Mouse (Mus musculus) embryonic fibroblast, embryonic 13.5 days (primary cell): ENCODE results near the gene Klf13. TPM values are rescaled to one million over a fixed set of nuclear protein-coding genes. Genes with fewer than 3 reads are reported as not detected.

Experiments
- H3K27ac ChIP-seq: 2 replicates; pipeline ENCODE4 v1.5.1; 2012; ENCODE audit warnings: low read length, control low read depth, inconsistent platforms; ENCODE audit not compliant: insufficient read depth
- H3K4me1 ChIP-seq: 2 replicates; pipeline ENCODE4 v1.6.1; 2011; ENCODE audit warnings: low read length; ENCODE audit not compliant: control insufficient read depth, insufficient read depth
- H3K4me3 ChIP-seq: 2 replicates; pipeline ENCODE4 v1.5.1; 2011; ENCODE audit warnings: mild to moderate bottlenecking, control low read depth, low read length; ENCODE audit not compliant: insufficient read depth
- CTCF ChIP-seq: IDR thresholded peaks from 2 replicates; pipeline ENCODE4 v1.5.1; 2011; ENCODE audit warnings: mild to moderate bottlenecking, control low read depth, low read length, moderate library complexity, borderline replicate concordance; ENCODE audit not compliant: insufficient read depth
- POLR2A ChIP-seq: IDR thresholded peaks from 2 replicates; pipeline ENCODE4 v1.6.1; 2011; ENCODE audit warnings: low read depth, mild to moderate bottlenecking, control low read depth, low read length, moderate library complexity
- polyA plus RNA-seq: library from polyadenylated mRNA; stranded (reverse); fragments of >200 nt; gene quantifications from 2 replicates; pipeline ENCODE4 v1.2.4, GENCODE M21; 2011; ENCODE audit warnings: low read depth; ENCODE audit not compliant: missing spikeins, insufficient read length

Klf13 gene
- polyA plus RNA-seq, 1 experiment, result 34.6 TPM

GRCm38 (mm10) chr7:63911383-63912233, 27.1 kb downstream of the Klf13 start:
- Histone ChIP-seq H3K4me3 (no peak overlapping the region), H3K27ac (peak overlapping the region; percentile 60), H3K4me1 (peaks cover 25% of the 10 kb centered on the region)
- no peak for TF ChIP-seq POLR2A
- TF ChIP-seq CTCF, result no peak

DNA sequence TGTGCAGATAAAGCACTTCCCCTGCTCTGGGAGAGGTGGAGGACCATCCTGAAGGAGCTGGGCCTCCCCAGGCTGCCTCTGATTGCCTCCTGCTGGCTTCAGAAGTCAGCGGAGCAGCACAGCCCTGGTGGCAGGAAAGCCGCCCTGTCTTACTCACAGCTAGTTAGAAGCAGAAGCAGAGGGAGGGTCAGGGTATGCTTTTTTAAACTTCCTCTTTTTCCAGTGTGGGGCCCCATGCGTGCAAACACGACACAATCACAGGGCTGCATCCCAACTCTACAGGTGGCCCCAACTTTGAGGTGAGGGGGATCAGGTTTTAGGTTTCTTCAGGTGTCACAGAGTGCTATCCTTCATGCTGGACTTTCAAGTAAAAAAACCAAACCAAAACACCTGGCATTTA, 27.8 kb downstream of the Klf13 start:
- TF ChIP-seq POLR2A, result no peak
- TF ChIP-seq CTCF, result no peak
- peaks cover 27% of the 10 kb centered on the region for H3K4me1 ChIP-seq
- H3K27ac ChIP-seq, result 0 out of 2 replicates have a peak overlapping the region, but pooled peaks have one; percentile 60
- no peak overlapping the region for H3K4me3 ChIP-seq

DNA sequence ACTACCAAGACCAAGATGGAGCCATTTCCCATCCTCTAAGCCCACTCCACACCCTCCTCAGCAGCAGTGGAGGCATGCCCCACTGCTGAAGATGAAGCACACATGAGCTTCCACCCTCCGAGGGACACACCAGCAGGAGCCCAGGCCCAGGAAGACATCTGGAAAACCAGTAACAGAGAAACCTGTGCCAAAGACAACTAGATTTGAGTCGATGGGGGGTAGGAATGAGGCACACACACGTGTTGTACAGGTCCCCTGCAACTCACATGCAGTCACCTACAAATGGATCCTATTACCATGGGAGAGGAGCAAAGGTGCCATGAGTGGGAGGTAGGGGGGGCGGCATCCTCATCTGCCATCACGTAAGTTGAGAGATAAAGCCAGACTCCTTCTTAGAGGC, 28.5 kb downstream of the Klf13 start:
- TF ChIP-seq CTCF, result no peak
- TF ChIP-seq POLR2A, result no peak
- H3K27ac ChIP-seq, result no peak overlapping the region
- no peak overlapping the region for H3K4me3 ChIP-seq
- H3K4me1 ChIP-seq, result peaks cover 30% of the 10 kb centered on the region

DNA sequence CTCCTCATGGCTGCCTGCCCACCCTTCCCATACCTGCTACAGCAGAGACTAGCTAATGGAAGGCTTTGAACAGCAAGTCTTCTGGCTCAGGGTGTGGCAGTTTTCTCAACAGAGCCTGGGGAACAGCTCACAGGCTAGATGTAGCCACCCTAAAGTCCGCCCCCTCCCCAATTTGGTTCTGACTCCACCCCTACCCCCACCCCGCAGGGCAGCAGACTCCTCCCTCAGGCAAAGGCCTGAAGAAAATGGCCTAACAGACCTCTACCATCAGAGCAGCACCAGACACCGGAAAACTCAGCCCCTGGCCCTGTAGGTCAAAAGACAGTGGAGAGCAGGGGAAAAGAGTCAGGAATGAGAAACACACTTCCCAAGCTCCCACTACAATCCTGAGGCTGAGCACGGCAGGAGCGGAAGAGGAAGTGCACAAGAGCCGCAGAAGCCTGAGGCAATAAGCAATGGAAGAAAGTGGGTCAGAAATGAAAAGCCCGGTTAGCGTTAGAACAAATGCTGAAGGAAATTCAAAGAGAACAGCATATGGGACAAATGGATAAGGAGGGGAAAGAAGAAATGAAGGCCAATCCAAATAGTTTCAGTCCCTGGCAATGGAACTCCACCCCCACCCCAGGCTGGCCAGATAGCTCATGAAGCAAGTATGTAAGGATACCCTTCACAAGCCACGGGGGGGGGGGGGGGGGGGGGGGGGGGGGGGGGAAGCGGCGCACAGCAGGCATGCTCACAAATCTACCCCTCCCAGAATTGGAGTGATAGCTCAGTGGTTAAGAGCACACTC, 30.0 kb downstream of the Klf13 start:
- peak overlapping the region; percentile 82 for H3K27ac ChIP-seq
- TF ChIP-seq CTCF, result no peak
- TF ChIP-seq POLR2A, result peak; percentile 54
- no peak overlapping the region for H3K4me3 ChIP-seq
- H3K4me1 ChIP-seq, result peaks cover 21% of the 10 kb centered on the region

GRCm38 (mm10) chr7:63907778-63908495, 30.8 kb downstream of the Klf13 start:
- peaks cover 27% of the 10 kb centered on the region for H3K4me1 ChIP-seq
- H3K27ac ChIP-seq, result peak overlapping the region; percentile 82; the same call in 1 of the 2 replicates

DNA sequence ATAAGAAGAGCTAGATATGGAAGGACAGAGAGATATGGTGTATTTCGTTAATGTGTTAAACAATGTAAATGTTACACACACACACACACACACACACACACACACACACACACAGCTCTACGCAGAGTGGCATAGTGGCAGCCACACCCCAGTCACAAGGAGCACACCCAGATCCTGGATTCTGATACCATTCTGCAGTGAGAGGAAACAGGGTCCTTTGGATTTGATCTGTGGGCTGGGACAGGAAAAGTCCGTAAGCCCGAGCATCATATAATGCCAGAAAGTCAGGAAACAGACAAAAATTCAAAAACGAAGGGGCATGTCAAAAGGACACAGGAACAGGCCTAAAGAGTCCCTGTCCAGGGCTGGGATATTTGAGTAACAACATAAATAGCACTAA, 33.1 kb downstream of the Klf13 start:
- H3K27ac ChIP-seq, result no peak overlapping the region
- no peak overlapping the region for H3K4me3 ChIP-seq
- TF ChIP-seq POLR2A (no peak), CTCF (no peak)
- peaks cover 22% of the 10 kb centered on the region for H3K4me1 ChIP-seq

More at GRCm38 (mm10) chr7:63907778-63908495, 30.8 kb downstream of the Klf13 start:
- TF ChIP-seq CTCF (no peak), POLR2A (no peak)
- no peak overlapping the region for H3K4me3 ChIP-seq

- Histone ChIP-seq H3K4me1 (peaks cover 19% of the 10 kb centered on the region), H3K4me3 (no peak overlapping the region), H3K27ac (no peak overlapping the region)
- no peak for TF ChIP-seq POLR2A
- no peak for TF ChIP-seq CTCF
These were observed 33.5 kb downstream of the Klf13 start for GRCm38 (mm10) chr7:63905190-63905589.

GRCm38 (mm10) chr7:63903635-63904380, 34.9 kb downstream of the Klf13 start:
- no peak overlapping the region for H3K27ac ChIP-seq
- no peak for TF ChIP-seq POLR2A

GRCm38 (mm10) chr7:63902604-63903210, 36.0 kb downstream of the Klf13 start:
- H3K4me3 ChIP-seq, result no peak overlapping the region
- no peak overlapping the region for H3K27ac ChIP-seq
- peaks cover 19% of the 10 kb centered on the region for H3K4me1 ChIP-seq
- no peak for TF ChIP-seq POLR2A
- no peak for TF ChIP-seq CTCF

More at GRCm38 (mm10) chr7:63903635-63904380, 34.9 kb downstream of the Klf13 start:
- H3K4me3 ChIP-seq, result no peak overlapping the region
- H3K4me1 ChIP-seq, result peaks cover 16% of the 10 kb centered on the region
